Mouse (Mus musculus) embryo, embryonic 11.5 days (tissue): ENCODE measurements around the gene Fbxw25.
A peak's percentile ranks its signal among the peaks of the same experiment; 100 is the strongest.
"Not testable (repeated sequence)": the region's sequence is repeated elsewhere in the genome, so short reads cannot be mapped to it uniquely, and the experiment has no call there.

Source experiments
- DNase-seq: peaks from one replicate; pipeline ENCODE4 v3.0.0-alpha.2; 2012; ENCODE audit warnings: low read depth, low spot score

Fbxw25 gene

GRCm38 (mm10) chr9:109664552-109664951 lies at the start of gene Fbxw25:
Gene Fbxw25, minus strand, starts transcription at chr9:109664652.
- not testable (repeated sequence) for DNase-seq

GRCm38 (mm10) chr9:109702600-109702999 lies 38.1 kb upstream of the Fbxw25 start, which contains the start of gene Fbxw18:
Gene Fbxw18, minus strand, starts transcription at chr9:109702700.
- not testable (repeated sequence) for DNase-seq

- peak; percentile 5 for DNase-seq
Measured at GRCm38 (mm10) chr9:109685299-109685698, 20.8 kb upstream of the Fbxw25 start.

GRCm38 (mm10) chr9:109625957-109626356 lies 38.5 kb downstream of the Fbxw25 start, which contains the start of gene Fbxw24:
Gene Fbxw24, minus strand, starts transcription at chr9:109626057.
- DNase-seq: not testable (repeated sequence)

- peak; percentile 8 for DNase-seq
Measured at GRCm38 (mm10) chr9:109606837-109607236, 57.6 kb downstream of the Fbxw25 start.

- DNase-seq: not testable (repeated sequence)
Measured at GRCm38 (mm10) chr9:109602128-109602527, 62.3 kb downstream of the Fbxw25 start.

GRCm38 (mm10) chr9:109597226-109597625 lies 67.2 kb downstream of the Fbxw25 start:
- DNase-seq: no peak
